Mouse (Mus musculus) brain, embryonic 14.5 days (tissue): ENCODE measurements around the gene Prkar2b.

Experiments
- CTCF ChIP-seq: fragments of 200-500 bp; IDR thresholded peaks from 2 replicates; pipeline ENCODE4 v1.5.1; 2012; ENCODE audit warnings: inconsistent platforms, mild to moderate bottlenecking, moderate library complexity, borderline replicate concordance; ENCODE audit not compliant: insufficient read depth, insufficient read length; ENCODE audit errors: extremely low read depth
- POLR2A ChIP-seq: fragments of 200-500 bp; IDR thresholded peaks from 2 replicates; pipeline ENCODE4 v1.6.1; 2012; ENCODE audit warnings: mild to moderate bottlenecking, inconsistent platforms, borderline replicate concordance; ENCODE audit not compliant: poor library complexity, insufficient read depth, insufficient read length, severe bottlenecking; ENCODE audit errors: extremely low read depth

DNA sequence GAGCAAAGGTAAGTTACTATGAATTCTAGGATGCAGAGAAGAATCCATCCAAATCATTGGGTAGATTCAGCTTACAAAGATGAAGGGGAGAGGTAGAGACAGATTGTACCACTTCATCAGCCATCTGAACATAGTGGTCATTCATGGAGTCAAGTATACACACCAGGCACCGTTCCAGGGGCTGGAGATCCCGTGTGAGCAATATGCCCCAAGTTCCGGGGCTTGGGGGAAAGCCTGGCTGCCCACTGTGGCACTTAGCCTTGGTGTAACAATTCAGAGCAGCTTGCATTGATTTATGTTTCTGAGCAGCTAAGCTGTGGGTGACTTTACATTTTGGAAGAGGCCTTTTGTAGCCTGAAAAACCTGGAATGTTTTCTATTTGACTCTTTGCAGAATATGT, 24.8 kb upstream of the Prkar2b start:
- TF ChIP-seq POLR2A = no peak
- TF ChIP-seq CTCF = no peak
